Mouse (Mus musculus) spleen, adult 2 months (tissue): Measurements from ENCODE around the gene Gpr152.

Source experiments
- CTCF ChIP-seq: fragments of 200-500 bp; IDR thresholded peaks from 2 replicates; pipeline ENCODE4 v1.5.1; 2011; ENCODE audit warnings: mild to moderate bottlenecking, inconsistent platforms; ENCODE audit not compliant: insufficient read depth, insufficient read length, insufficient replicate concordance; ENCODE audit errors: extremely low read depth
- POLR2A ChIP-seq: fragments of 200-500 bp; IDR thresholded peaks from 2 replicates; pipeline ENCODE4 v1.6.1; 2011; ENCODE audit warnings: low read depth, low read length, inconsistent platforms

DNA sequence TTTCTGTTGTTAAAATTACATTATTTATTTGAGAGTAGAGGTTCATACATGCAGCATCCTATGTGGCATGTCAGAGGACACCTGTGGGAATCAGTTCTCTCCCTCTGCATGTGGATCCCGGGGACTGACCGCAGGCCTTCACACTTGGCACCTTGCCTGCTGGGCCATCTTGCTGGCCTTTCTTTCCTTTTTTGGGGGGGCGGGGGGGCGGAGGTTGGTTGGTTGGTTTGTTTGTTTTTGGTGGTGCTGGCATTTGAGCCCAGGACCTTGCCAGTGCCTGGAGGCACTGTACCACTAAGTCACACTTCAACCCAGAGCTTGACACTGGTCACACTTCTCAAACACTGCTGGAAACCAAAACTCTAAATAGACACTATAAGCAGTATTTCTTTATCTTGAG lies 5.2 kb upstream of the Gpr152 start:
- TF ChIP-seq CTCF: no peak
- TF ChIP-seq POLR2A: no peak
